Mouse (Mus musculus) bone marrow macrophage, adult 2 months (primary cell): ENCODE data around the gene Taf3.

Experiments used
- CTCF ChIP-seq: IDR thresholded peaks from 2 replicates; pipeline ENCODE4 v1.5.1; 2012; ENCODE audit warnings: low read depth, mild to moderate bottlenecking, low read length, moderate library complexity
- POLR2A ChIP-seq: IDR thresholded peaks from 2 replicates; pipeline ENCODE4 v1.6.1; 2012; ENCODE audit warnings: mild to moderate bottlenecking, low read depth, low read length, borderline replicate concordance

DNA sequence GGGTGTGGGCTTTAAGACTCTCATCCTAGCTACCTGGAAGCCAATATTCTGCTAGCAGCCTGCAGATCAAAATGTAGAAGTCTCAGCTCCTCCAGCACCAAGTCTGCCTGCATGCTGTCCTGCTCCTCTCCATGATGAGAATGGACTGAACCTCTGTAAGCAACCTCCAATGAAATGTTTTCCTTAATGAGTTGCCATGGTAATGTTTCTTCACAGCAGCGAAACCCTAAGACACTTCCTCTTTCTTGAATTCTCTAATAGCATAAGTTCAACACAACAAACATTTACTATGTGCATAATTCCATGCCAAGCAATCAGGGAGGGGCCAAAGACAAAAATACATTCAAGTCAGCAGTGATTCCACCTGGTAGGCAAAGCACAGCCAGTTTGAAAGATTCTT, 82.8 kb downstream of the Taf3 start:
- no peak for TF ChIP-seq CTCF
- no peak for TF ChIP-seq POLR2A
